Mouse (Mus musculus): ENCODE measurements around the gene Tmem121.
"Not testable (repeated sequence)": the region's sequence is repeated elsewhere in the genome, so short reads cannot be mapped to it uniquely, and the experiment has no call there.

- not testable (repeated sequence) for TF ChIP-seq CTCF (IDR thresholded peaks at IDR 0.05; ENCODE audit: control insufficient read depth, insufficient read depth, low read length); POLR2A (IDR thresholded peaks at IDR 0.05; ENCODE audit: borderline replicate concordance, control insufficient read depth, low read depth, low read length)
Measured at GRCm38 (mm10) chr12:113232264-113232750, 46.6 kb downstream of the Tmem121 start.
